Mouse (Mus musculus) heart, postnatal 36 days (tissue): ENCODE data around the gene Npr2. TPM values are rescaled to one million over a fixed set of nuclear protein-coding genes. Genes with fewer than 3 reads are reported as not detected.

Source experiments
- DNase-seq, 2 experiments: peaks; one replicate each; pipeline ENCODE4 v3.0.0; 2021 to 2022
- intact Hi-C: fragments of 180-260 bp; cut with DNase I; formaldehyde crosslinking; loops from one replicate; pipeline ENCODE4 v1.15.1; 2025
- total RNA-seq, 2 experiments: library from RNA; stranded (reverse); gene quantifications; 2 replicates each; pipeline ENCODE4 v1.2.3; 2021

Gene Npr2
- total RNA-seq, 2 experiments from 2014 or later: 44.2 to 46.5 TPM

DNA sequence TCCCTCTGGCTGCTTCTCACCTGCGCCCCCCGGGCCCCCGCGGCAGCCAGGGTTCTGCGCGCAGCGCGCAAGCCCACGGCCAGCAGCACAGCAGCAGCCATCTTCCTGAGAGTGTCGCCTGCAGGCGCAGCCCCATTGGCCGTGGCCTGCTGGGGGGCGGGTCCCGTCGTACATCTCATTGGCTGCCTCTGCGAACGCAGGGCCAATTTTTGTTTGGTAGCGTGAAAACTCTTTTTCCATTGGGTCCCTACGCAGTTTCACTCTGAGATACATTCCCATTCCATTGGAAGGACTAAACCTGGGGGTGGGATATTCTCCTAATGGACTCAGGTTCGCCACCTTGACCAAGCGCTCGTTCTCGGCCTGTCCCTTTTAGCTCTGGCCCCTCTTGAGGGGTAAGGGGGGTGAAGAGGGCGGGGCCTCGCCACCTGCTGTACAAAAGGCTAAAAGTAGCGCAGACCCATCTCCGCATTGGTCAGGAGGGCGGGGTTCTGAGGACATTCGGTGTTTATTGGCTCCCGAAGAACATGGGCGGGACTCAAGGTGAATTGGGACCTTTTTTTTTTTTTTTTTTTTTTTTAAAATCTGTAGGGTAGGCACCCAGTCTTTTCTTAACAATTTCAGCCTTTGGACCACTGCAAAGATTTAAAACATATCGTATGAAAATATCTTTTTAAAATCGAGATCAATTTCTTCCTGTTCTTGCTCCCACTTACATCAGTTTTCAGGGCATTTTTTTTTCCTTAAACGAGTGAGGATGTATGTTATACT lies 24.8 kb downstream of the Npr2 start, which contains the start of gene Hint2:
Gene Hint2 (minus strand): TSS at position 128 of the 771 bp plus-strand sequence.
- intact Hi-C loops: loop anchor here (5.0 kb wide), 1 partner anchor 74 kb away; the partner anchor contains the start of gene Msmp
- DNase-seq: peak; percentile 88 to 92

GRCm38 (mm10) chr4:43657146-43657545 lies 25.4 kb downstream of the Npr2 start:
- intact Hi-C loops: loop anchor here (5.0 kb wide), 1 partner anchor 75 kb away; the partner anchor contains the start of gene Msmp
- no peak for DNase-seq

DNA sequence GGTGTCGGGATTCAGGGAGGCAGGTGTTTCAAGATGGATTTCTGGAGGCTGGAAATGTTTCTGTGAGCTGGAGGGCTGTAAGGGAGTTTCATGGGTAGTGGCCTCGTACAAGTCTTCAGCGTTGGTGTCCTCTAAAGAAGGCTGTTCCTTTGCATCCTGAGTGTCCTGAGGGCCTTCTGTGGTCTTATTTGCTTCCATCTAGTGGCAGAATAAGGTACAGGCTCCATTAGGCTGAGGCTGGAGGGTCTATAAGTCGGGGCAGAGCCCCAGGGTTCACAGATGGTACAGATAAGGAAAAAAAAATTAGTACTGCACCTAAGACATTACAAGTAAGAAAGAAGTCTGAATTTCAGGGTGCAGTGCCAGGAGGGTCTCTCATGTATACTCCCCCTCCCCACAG lies 34.7 kb downstream of the Npr2 start:
- no peak for DNase-seq
- intact Hi-C loops: loop anchor here (5.0 kb wide), 1 partner anchor 89 kb away; the partner anchor contains the start of genes Gba2 and Rgp1

- intact Hi-C loops: loop anchor here (5.0 kb wide), 1 partner anchor 92 kb away; the partner anchor contains the start of genes Gba2 and Rgp1
- peak; percentile 90 to 93 for DNase-seq
These were observed 37.2 kb downstream of the Npr2 start, which contains the start of the genes Tmem8b and Fam221b for GRCm38 (mm10) chr4:43668782-43669427. Gene Tmem8b (plus strand): TSS chr4:43668971. Gene Fam221b (minus strand): TSS chr4:43669145.

GRCm38 (mm10) chr4:43669428-43669794 lies 37.7 kb downstream of the Npr2 start:
- intact Hi-C loops: loop anchor here (5.0 kb wide), 1 partner anchor 92 kb away; the partner anchor contains the start of genes Gba2 and Rgp1
- peak in 1 of 2 experiments; percentile 70 for DNase-seq

GRCm38 (mm10) chr4:43672070-43672469 lies 40.3 kb downstream of the Npr2 start:
- intact Hi-C loops: loop anchor here (1.0 kb wide), 1 partner anchor 40 kb away; no protein-coding TSS in a partner anchor

GRCm38 (mm10) chr4:43673703-43674102 lies 42.0 kb downstream of the Npr2 start:
- DNase-seq: no peak
- intact Hi-C loops: no loop called here

More at GRCm38 (mm10) chr4:43672070-43672469, 40.3 kb downstream of the Npr2 start:
- DNase-seq: peak; percentile 89 to 96

DNA sequence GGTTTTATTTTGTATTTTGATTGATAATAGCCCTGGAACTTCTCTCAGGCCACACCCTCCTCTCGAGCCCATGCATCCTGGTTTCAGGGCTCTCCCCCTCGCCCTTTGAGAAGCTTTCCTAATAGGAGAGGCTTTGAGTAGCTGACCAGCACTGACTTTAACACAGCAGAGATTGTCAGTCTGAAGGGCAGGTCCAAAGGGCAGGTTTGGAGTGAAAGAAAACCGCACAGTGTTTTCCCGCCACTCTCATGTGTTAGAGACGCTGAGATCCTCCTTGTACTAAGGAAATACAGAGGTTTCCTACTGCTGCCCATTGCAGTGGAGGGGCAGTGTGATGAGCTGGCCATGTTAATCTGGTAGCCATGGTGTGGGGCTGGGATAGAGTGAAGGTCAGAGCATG lies 43.2 kb downstream of the Npr2 start:
- DNase-seq: no peak
- intact Hi-C loops: no loop called here

GRCm38 (mm10) chr4:43675608-43676007 lies 43.9 kb downstream of the Npr2 start:
- intact Hi-C loops: no loop called here

GRCm38 (mm10) chr4:43678541-43678940 lies 46.8 kb downstream of the Npr2 start:
- no peak for DNase-seq
- intact Hi-C loops: no loop called here

More at GRCm38 (mm10) chr4:43675608-43676007, 43.9 kb downstream of the Npr2 start:
- no peak for DNase-seq

DNA sequence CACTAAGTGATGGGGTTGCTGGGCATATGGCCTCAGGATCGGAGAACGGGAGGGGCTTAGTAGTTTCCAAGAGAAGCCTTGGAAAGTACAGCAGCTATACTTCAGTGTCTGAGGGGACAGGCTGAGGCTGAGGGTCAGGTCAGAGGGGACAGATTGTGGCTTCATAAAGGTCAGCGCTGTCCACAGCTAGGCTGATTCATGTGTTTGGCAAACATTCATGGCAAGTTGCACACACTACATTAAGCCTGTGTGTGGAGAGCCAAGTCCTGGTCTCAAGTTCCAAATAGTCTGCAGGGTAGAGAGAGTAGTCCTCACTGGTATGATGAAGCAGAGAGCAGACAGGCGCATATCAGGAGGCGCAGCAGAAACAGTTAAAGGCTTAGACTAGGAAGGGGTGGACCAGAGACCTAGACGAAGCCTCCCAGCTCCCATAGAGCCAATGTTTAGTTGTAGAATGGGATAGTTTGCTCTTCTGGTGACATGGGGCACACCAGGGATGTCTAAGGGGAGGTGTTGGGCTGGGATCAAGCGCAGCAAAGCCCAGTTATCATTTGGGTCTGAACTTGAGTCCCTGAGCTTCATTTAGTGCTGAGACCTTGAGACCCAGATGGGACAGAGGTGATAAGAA lies 47.8 kb downstream of the Npr2 start:
- DNase-seq: no peak
- intact Hi-C loops: no loop called here

DNA sequence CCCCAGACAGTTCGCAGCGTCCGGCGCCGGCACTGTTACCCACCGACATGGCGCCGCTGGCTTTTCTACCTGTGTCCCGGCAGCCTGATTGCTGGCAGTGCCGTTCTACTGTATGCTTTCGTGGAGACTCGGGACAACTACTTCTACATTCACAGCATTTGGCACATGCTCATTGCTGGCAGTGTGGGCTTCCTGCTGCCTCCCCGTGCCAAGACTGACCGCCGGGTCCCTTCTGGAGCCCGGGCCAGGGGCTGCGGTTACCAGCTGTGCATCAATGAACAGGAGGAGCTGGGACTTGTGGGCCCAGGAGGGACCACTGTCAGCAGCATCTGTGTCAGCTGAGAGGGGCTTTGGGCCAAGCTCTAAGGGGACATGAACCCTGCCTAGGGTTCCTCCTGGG lies 58.3 kb downstream of the Npr2 start:
- DNase-seq: no peak
- intact Hi-C loops: no loop called here

DNA sequence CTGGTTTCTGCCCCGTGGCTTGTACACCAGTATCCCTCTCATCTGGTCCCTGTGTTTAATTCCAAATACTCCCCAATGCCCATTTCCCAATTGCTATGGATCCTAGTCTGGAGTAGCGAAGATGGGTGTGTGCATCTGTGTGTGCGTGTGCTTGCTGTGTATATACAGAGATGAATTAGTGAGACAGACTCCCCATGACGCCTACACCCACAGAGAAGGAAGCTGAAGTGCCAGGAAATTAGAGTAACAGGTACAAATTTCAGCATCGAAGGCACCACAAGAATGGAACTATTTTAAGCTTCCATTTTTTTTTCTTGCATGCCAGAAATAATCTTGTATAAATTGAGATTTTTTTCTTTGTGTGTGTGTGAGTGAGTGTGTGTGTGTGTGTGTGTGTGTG lies 59.3 kb downstream of the Npr2 start:
- intact Hi-C loops: no loop called here
- no peak for DNase-seq

- intact Hi-C loops: no loop called here
- DNase-seq: peak; percentile 27 to 38
These were observed 62.1 kb downstream of the Npr2 start for GRCm38 (mm10) chr4:43693806-43694241.

GRCm38 (mm10) chr4:43694439-43695248 lies 62.9 kb downstream of the Npr2 start:
- intact Hi-C loops: no loop called here
- no peak for DNase-seq

GRCm38 (mm10) chr4:43695249-43695671 lies 63.5 kb downstream of the Npr2 start:
- peak; percentile 63 to 67 for DNase-seq
- intact Hi-C loops: no loop called here

- no peak for DNase-seq
- intact Hi-C loops: no loop called here
These were observed 64.8 kb downstream of the Npr2 start for GRCm38 (mm10) chr4:43696561-43696960.

GRCm38 (mm10) chr4:43700707-43701106 lies 69.0 kb downstream of the Npr2 start, which contains the start of gene Olfr70:
Gene Olfr70 (minus strand): TSS chr4:43700807.
- intact Hi-C loops: no loop called here
- DNase-seq: no peak
